Mouse (Mus musculus) Muller cell, postnatal 12 days (primary cell): ENCODE results near the gene Rpl41.
"Not testable (repeated sequence)": the region's sequence is repeated elsewhere in the genome, so short reads cannot be mapped to it uniquely, and the experiment has no call there.

Experiments used
- DNase-seq: peaks from one replicate; pipeline ENCODE4 v3.0.0-alpha.2; 2015; ENCODE audit errors: inconsistent ontology term

Gene Rpl41

DNA sequence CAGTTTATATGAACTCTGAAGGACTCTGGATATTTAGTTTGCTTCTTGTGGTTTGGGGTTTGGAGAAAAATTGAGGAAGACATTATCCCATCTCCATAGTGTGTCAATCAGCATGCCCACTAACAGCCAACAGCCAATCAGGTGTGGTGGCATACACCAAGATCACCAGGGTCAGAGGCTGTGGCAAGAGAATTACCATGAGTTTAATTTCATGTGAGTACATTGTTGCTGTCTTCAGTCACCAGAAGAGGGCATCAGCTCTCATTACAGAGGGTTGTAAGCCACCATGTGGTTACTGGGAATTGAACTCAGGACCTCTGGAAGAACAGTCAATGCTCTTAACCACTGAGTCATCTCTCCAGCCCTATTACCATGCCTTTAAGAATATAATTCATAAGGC is 7.2 kb upstream of the Rpl41 start:
- DNase-seq = no peak

DNA sequence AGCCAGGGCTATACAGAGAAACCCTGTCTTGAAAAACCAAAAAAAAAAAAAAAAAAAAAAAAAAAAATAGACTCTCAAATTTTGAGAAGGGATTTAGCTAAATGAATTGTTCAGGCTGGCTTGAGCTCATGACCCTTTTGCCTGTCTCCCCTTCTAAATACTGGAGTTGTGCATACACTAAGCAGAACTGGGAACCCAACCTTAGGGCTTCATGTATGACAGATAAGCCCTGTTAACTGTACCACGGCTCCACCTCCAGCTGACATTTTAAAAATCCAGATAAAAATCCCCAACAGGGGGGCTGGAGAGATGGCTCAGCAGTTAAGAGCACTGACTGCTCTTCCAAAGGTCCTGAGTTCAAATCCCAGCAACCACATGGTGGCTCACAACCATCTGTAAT is 6.5 kb upstream of the Rpl41 start:
- not testable (repeated sequence) for DNase-seq

DNA sequence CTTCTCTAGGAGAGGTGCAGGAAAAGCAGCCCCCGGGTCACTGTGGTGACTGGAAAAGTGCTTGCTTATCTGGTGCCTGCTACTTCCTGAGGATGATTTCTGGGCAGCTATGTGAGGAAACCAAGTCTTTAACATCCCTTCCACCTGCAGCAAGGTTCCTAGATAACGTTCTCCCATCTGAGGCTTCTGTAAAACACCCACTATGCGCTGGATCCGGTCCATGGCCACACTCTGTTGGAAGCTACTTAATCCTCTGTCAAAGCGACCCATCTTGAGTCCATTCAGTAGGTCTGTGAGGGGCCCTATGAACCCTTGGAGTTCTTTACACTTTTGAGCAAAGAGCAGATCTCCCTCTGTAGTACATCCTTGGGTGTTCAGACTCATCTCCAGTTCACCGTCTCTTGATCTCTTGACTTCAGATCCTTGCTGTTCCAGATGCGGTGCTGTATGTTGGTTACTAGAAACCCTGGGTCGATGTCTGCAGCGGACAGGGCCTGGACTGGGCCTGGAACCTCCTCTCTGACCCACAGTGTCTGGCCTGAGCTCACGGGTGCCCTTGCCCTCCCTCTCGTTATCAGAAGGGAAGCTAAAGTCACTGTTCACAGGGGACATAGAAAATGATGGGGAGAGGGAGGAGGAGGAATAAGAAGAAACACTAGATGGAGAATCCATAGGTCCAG is 1.2 kb upstream of the Rpl41 start:
- not testable (repeated sequence) for DNase-seq

DNA sequence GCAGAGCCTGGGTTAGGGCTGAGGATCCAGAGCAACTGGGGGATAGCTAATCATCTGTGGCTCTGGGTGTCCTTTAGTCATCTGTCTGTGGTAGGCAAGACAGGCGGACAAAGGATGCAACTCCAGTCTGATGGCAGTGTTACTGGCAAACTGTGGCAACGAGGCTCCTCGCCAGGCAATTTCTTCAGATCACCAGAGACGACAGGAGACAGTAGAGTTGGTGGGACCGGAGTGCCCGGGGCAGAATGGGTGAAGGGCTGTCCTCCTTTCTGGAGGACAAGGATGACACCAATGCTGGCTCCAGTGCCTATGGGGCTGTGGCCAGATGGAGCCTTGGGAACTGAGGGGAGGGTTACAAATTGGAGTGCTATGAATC is 565 bp upstream of the Rpl41 start:
- not testable (repeated sequence) for DNase-seq

DNA sequence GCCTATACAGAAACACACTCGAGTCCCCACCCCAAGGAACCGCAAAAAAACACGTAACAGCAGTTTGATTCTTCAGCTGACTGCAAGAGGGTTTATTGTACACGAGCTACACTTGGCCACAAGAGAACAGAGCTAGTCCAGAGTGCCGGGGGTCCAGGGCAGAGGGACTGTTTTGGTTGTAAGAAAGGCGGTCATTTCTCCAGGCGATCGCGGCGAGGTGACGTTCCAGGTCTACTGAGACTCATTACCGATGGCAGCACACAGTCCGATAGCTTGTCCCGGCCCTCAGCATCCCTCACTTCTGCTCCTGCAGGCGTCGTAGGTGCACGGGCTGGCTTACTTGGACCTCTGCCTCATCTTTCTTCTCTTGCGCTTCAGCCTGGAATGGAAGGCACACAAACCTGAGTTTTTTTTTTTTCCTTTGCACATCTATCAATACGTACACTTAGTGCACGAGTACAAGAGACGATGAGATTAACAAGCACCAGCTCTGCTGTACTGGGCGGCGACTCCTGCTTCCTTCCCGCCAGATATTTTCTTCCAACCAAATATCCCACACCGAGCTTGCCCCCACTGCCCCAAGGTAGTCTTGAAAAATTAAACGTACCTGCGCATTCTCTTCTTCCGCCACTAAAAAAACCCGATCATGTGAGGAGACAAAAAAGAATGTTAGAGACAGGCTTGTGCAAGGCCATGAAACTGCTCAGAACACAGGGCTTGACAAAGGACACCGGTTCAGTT is 884 bp downstream of the Rpl41 start:
- peak; percentile 37 for DNase-seq

DNA sequence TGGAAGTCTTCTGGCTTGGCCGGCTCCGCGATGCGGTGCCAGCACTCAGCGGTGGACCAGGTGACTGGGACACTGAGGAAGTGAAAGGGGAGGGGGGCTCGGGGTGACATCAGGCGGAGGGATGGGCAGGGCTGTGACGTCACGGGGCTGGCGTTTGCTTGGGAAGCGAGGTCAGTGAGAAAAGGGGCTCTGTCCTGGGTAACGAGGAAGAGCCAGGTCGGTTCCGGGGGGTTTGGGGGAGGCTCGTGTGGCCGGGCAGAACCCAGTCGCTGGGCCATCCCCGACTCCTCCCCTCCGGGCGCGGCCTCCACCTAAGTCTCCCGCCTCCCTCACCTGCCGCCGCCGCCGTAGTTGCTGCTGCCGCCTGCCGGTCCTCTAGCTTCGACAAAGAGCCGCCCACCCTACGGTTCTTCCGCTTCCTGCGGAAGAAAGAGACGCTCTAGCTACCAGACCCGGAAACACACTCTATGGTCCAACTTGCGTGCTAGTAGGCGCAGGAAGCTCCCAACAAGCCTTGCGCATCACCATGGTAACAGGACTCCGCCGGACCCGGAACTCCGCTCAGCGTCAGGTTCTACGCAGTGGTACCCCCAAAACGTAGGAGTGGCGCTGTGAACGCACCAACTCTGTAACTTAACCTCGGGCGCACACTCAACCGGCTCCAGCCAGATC is 1.6 kb downstream of the Rpl41 start, which contains the start of gene Zc3h10:
Zc3h10 (minus strand) TSS at position 414 of the 672 bp plus-strand sequence.
- DNase-seq = peak; percentile 97

DNA sequence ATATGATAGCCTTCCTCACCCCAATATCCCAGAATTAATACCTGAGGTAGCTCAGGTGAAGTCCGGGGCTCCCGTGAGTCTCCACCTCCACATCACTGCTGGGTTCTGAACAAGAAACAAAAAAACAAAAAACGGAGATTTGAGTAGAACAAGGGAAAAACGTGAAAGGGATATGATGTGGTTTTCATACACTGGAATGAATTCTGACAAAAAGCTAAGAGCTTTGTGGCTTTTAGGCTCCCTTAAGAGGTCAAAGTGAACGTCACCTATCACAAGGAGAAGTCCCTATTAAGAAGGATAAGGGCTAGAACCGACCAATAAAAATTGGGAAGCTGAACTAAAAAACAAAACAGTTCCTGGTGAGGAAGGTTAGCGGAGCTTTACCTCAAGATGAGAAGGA is 2.3 kb downstream of the Rpl41 start:
- no peak for DNase-seq

DNA sequence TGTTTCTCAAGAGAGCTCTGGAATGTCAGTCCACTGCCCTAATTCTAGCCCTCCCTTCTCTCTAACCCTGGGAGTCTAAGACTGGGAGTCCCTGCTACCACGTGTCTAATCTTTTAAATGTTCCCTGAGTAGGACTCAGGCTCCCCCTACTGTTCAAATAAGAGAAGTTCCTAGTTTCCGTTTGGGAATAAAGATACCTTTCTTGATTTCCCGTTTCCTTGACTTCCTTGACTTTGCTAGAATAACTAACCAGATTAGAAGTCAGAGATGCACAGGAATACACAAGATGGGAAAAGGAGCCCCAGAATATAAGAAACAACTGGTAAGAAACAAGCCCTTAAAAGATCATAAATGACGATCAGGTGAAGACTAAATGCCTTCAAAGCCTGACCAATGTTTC is 2.7 kb downstream of the Rpl41 start:
- peak; percentile 66 for DNase-seq

DNA sequence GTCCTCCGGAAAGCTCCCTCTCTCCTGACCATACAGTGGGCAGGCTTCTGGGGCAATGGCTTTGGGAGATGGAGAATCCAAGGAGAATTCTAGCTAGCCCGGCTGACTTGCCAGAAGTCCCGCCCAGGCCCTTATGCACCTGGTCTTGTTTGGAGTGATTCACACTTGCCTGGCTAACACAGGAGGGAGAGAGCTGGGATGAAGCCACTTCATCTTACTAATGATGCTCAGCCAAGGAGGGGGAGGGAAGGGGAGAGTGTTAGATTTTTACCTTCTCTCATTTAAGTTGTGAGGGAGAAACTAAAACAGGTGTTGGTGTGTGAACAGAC is 3.6 kb downstream of the Rpl41 start:
- no peak for DNase-seq

DNA sequence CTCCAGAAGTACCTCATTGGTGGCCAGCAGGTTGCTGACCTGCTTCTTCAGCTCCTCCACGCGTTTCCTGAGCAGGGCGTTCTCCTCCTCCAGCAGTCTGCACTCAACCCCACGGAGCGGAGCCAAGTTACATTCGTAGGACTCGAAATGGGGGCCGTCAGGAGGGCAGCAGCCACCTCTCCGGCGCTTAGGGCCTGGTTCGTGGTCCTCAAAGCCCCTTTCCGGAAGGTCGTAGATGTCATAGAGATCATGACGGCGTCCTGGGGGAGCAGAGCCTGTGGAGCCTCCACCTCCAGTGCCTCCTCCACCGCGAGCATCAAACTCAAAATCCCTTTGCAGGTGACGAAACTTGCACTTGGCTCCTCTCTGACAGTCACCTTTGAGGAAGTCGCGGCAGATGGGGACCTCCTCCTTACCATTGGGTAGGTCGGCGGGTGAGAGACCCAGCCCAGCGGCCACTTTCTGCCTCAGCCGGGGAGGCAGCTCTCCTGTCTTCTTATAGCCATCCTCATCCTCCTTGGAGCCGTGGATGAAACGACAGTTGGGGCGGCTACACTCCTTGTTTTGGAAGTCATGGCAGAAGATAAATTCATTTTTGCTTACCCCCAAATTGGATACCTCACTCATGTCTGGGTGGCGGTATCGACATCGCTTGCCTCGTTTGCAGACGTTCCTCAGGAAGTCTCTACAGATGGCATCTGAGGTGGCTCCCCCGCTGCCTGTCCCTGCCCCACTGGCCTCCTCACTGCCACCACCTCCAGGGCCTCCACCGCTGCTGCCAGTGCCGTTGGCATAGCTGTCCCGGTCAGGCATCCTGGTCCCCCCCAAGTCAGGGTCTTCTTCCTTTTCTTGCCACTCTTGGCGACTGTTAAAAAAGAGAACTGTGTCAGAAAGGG is 4.2 kb downstream of the Rpl41 start:
- DNase-seq = no peak

DNA sequence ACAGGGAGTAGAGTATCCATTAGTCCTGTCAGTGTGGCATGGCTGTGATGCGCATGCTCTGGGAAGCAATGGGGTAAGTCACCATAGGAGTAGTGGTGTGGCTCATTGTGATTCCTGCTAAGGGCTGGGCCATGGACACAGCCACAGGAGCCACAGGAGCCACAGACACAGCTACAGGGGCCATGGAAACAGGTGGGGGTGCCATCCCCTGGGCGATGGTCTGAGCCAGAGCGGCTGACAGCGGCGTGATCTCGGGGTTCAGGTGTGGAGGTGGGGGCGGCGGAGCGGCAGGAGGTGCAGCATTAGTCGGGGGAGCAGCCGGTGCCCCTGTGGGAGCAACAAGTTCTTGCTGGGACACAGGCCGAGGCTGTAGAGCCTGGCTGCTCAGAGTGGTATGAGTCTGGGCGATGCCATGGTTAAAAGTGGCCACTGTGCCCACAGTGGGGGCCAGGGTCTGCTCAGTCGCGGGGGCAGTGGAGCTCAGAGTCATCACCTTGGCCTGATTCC is 4.9 kb downstream of the Rpl41 start:
- no peak for DNase-seq

DNA sequence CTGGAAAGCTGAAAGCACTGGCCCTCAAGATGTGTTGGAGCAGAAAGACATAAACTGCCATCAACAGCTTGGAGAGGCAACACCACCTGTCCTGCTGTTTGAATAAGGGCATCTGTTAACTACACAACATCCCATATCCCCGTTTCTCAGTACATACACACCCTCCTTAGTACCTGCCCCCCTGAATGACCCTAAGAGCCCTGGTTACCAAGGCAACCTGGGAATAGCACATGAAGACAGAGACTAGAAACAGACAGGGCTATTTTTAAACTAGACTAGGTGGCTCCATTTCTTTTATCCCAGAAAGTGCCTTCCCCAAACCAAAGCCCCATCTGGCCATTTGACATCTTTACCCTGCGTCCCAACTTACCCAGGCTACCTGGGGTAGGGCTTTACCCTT is 6.0 kb downstream of the Rpl41 start:
- DNase-seq = no peak

DNA sequence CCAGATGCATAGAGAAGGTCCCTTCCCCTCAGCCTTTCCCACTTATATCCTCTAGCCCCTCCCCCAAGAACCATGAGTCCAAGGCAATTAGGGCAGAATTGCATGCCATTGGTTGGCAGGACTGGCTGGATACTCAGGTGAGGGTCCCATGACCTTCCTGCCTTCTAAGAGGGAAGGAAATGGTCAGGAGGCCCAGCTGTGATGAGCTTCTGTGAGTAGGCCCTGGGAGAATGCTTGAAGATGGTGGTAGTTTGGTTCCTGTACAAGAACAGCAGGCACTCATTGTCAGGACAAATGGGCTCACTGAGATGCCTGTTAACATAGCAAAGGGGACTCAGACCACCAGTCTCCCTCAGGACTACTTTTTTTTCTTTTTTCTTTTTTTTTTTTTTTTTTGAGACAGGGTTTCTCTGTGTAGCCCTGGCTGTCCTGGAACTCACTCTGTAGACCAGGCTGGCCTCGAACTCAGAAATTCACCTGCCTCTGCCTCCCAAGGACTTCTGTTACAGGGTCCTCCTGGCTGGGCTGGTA is 10.7 kb downstream of the Rpl41 start:
- no peak for DNase-seq

DNA sequence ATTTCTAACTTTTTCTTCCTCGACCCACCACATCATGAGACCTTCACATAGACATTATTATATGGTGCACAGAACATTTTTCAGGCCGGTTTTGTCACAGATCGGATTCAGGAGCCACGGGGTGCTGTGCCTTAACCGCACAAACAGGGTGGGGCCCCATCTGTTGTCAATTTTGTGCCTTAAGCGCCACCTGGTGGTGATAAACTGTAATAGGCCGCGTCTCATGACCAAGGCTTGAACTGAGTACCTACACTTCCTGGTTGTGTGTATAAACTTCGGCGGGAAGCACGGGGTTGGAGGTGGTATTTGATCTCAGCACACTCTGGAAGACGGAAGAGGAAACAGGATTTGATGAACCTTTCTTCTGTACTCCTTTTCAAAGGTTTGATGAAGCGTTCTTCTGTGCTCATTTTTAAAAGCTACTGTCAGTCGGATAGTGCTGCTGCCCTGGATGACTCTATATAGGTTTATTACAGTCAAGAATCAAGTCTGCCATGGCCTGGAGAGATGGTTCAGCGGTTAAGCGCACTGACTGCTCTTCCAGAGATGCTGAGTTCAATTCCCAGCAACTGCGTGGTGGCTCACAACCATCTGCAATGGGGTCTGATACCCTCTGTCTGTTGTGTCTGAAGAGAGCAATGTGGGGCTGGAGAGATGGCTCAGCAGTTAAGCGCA is 12.7 kb downstream of the Rpl41 start:
- DNase-seq = peak; percentile 83

DNA sequence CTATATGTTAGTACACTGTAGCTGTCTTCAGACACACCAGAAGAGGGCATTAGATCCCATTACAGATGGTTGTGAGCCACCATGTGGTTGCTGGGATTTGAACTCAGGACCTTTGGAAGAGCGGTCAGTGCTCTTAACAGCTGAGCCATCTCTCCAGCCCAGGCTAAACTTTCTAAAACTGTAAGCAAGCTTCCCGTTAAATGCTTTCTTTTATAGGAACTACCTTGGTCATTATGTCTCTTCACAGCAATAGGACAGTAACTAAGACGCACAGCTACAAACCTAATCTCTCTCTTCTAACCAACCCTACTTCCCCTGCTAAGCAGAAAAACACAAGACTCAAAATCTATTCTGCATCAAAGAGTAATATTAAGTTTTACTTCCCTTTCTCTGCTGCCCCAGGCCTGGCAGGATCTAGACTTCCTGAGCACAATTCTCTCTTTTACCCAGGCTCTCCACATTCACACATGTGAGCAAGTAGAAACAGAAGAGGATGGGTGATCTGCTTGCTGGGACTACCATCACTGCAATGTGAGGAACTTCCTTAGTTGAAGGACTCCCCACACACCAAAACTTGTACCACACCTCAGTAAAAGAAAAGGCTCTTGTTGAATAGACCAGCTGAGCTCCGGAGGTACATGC is 13.4 kb downstream of the Rpl41 start:
- DNase-seq = no peak

DNA sequence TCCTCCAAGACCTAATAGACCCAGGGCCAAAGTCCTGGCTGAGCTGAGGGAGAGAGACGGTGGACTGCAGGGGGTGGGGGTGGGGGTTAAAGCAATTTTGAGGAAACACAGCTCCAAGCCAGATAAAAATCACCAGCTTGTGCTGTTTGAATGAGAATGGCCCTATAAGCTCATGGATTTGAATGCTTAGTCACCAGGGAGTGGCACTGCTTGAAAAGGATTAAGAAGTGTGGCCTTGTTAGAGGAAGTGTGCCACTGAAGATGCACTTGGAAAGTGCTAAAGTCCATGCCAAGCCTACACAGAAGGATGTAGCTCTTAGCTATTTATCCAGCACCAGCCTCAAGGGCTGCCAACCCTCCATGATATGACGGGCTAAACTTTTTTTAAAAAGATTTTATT is 13.9 kb downstream of the Rpl41 start:
- no peak for DNase-seq

DNA sequence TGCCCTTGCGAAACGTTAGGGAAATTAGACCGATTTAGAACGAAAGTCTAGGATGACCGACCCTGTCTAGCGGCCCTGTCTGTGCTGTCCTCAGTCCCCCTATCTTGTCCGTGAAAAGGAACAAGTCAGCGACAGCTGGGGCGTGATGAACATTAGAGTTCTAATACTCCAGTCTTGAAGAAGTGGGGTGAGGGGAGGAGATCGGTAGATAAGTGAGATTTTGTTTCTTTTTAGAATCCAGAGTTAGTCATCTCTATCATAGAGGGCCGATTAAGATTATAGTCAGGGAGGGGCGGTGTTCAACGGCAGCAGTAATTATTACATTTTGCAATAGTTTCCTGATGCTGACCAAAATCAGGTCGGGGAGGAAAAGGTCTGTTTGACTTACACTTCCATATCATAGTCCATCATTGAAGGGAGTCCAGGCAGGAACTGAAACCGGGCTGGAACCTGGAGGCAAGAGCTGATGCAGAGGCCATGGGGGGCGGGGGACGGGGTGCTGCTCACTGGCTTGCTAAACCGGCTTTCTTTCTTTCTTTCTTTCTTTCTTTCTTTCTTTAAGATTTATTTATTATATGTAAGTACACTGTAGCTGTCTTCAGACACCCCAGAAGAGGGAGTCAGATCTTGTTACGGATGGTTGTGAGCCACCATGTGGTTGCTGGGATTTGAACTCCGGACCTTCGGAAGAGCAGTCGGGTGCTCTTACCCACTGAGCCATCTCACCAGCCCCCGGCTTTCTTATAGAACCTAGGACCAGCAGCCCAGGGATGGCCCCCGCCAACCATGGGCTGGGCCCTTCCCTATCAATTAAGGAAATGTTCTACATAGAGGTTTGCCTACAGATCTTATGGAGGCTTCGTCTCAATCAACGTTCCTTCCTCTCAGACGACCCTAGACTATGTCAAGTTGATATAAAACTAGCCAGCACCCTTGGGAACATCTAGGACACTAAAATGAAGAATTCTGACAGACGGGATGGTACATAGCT is 22.4 kb downstream of the Rpl41 start:
- DNase-seq = peak; percentile 7

DNA sequence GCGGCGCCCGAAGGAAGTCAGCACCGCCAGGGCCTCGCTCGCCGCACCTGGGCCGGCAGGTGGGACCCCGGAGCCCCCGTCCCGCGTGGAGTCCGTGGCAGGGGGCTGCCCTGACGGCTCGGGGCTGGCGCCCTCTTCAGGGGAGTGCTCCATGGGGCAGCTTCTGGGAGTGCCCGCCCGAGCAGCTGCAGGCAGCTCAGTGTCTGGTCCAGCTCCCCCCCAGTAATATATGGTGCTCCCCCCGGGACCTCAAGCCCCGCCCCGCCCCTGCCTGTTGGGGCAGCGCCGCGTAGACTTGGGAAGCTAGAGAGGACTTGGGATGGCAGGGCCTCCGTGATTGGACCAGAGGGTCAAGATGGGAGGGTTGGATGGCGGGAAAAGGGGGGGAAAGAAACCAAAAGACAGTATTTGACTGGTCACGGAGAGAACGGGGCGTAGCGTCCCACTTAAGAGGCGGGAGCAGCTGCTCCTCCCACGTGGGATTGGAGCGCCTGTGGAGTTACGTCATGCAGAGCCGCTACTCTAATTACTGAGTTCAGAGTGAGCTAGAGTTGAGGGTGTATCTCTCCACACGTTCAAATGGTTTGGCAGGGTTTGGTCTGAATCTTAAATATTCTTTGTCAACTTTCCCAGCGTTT is 23.3 kb downstream of the Rpl41 start, which contains the start of gene Esyt1:
Esyt1 (minus strand) TSS at position 201 of the 638 bp plus-strand sequence.
- peak; percentile 100 for DNase-seq
